In the genomic region with DNA sequence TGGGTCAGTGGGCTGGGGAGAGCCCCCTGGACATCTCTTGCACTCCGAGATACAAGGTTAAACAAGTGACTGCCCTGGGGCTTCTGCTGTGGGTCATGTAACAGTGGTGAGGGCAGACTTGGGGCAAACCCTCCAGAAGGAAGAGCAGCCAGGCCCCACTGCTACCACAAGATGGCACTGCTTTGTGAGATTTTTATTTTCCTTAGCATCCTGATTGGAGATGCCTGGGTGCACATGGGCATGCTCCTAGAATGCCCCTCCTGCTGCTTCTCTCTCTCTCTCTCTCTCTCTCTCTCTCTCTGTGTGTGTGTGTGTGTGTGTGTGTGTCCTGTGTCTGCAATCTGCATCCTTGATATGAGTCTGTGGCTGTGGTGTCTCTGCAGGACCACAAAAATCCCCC, we compare ENCODE assay signal across 9 mouse cellular contexts. TPM values are rescaled to one million over a fixed set of nuclear protein-coding genes. Genes with fewer than 3 reads are reported as not detected.
DNase-seq lines count a peak whose midpoint lies in the region; ATAC-seq and TF ChIP-seq lines count a peak whose summit lies in the region.
"Had no signal": no experiment of that assay in that cellular context is flagged by ENCODE, and none has a peak within 500 bp of the region (broad histone marks: within the 10 kb centered on the region; RNA-seq: fewer than 3 reads in every experiment).

No protein-coding gene starts in this region.

- DNase-seq in adrenal gland, postnatal 36 days: peak; percentile 21 to 22
- DNase-seq in adrenal gland, postnatal 25 days: no peak
- peak; percentile 49 for DNase-seq in embryo, embryonic 9.5 days (ENCODE audit: extremely low spot score)
- DNase-seq in induced T-regulatory cell, adult 2 months (ENCODE audit: low read depth): peak; percentile 15
- DNase-seq in T-cell, adult 2 months (ENCODE audit: low spot score): no peak
- DNase-seq in urinary bladder, postnatal 25 days (ENCODE audit: low spot score): no peak

- ATAC-seq in megakaryocyte-erythroid progenitor cell, adult 5-6 weeks (replicated peaks; ENCODE audit: low FRiP score, low TSS enrichment, poor library complexity, severe bottlenecking): peak; percentile 56; the same call in 1 of the 2 replicates

- H3ac ChIP-seq in C2C12 (ENCODE audit: control insufficient read depth, insufficient read length, low read depth): no peak overlapping the region

- H3K79me3 ChIP-seq in C2C12 (ENCODE audit: low read depth): no peaks in the 10 kb centered on the region

- no peaks in the 10 kb centered on the region for H3K79me2 ChIP-seq in C2C12 (ENCODE audit: control insufficient read depth, insufficient read depth)

- no peak overlapping the region for H3K4me3 ChIP-seq in C2C12 (ENCODE audit: insufficient read depth, poor library complexity, severe bottlenecking)
- H3K4me3 ChIP-seq: heart, embryonic 13.5 days had no signal

- TF ChIP-seq CTCF in C2C12 (IDR thresholded peaks at IDR 0.05; ENCODE audit: control insufficient read depth, insufficient read depth, insufficient read length): peak; percentile 72

- H3K27me3 ChIP-seq in C2C12 (ENCODE audit: control insufficient read depth, insufficient read depth, insufficient read length): peaks cover 37% of the 10 kb centered on the region

- no peaks in the 10 kb centered on the region for H3K36me3 ChIP-seq in C2C12 (ENCODE audit: control insufficient read depth, insufficient read depth)
- H3K36me3 ChIP-seq: heart, embryonic 13.5 days had no signal

TF ChIP-seq in C2C12, 6 proteins besides CTCF, POLR2A, EP300 and RAD21:
- TF ChIP-seq MAX (IDR thresholded peaks at IDR 0.05) (no peak), USF1 (IDR thresholded peaks at IDR 0.05; ENCODE audit: low read depth) (no peak), FOSL1 (IDR thresholded peaks at IDR 0.05; ENCODE audit: insufficient read depth, low read length, poor library complexity, severe bottlenecking) (no peak), CEBPB (IDR thresholded peaks at IDR 0.05; ENCODE audit: low read depth) (no peak), MYOD1 (IDR thresholded peaks at IDR 0.05; ENCODE audit: control insufficient read depth, insufficient read length, low read depth) (no peak), MYOG (IDR thresholded peaks at IDR 0.05; ENCODE audit: control insufficient read depth, extremely low read depth, insufficient read length) (no peak)

RNA-seq across cellular contexts. Expression of gene Fgf3, which starts 39.4 kb away (rescaled TPM):
- total RNA-seq in adrenal gland, postnatal 36 days (2021): under 1 TPM; 0.30 to 0.89 TPM
- 1.0 and 1.2 TPM in 2 replicates for total RNA-seq in adrenal gland, postnatal 25 days (2021)
- polyA plus RNA-seq in C2C12 (2012; fragmentation: generic; extraction: Trizol): not detected
- total RNA-seq in megakaryocyte-erythroid progenitor cell, adult 5-6 weeks (2014; fragmentation: Nextera tagmentation): 3.3 TPM in 1 of 2 replicates, not detected in the other
- 0.52 and 1.8 TPM in 2 replicates for total RNA-seq in megakaryocyte-erythroid progenitor cell, adult 5-6 weeks (2017)

RNA-seq across cellular contexts. Expression of gene Ano1, which starts 46.7 kb away (rescaled TPM):
- 10 to 100 TPM; 20.9 to 25.4 TPM for total RNA-seq in adrenal gland, postnatal 36 days (2021)
- total RNA-seq in adrenal gland, postnatal 25 days (2021): 18.6 and 25.4 TPM in 2 replicates
- polyA plus RNA-seq in C2C12 (2012; fragmentation: generic; extraction: Trizol): 2.7 TPM
- 1.4 TPM in 1 of 2 replicates, not detected in the other for total RNA-seq in megakaryocyte-erythroid progenitor cell, adult 5-6 weeks (2014; fragmentation: Nextera tagmentation)
- total RNA-seq in megakaryocyte-erythroid progenitor cell, adult 5-6 weeks (2017): not detected in 2 replicates

RNA-seq across cellular contexts. Expression of gene Fgf4, which starts 48.7 kb away (rescaled TPM):
- total RNA-seq in adrenal gland, postnatal 36 days (2021): not detected
- total RNA-seq in adrenal gland, postnatal 25 days (2021): not detected in 2 replicates
- not detected for polyA plus RNA-seq in C2C12 (2012; fragmentation: generic; extraction: Trizol)
- not detected in 2 replicates for total RNA-seq in megakaryocyte-erythroid progenitor cell, adult 5-6 weeks (2014; fragmentation: Nextera tagmentation)
- total RNA-seq in megakaryocyte-erythroid progenitor cell, adult 5-6 weeks (2017): not detected in 2 replicates
- polyA plus RNA-seq: heart, embryonic 13.5 days had no signal

Comparison
In these comparisons a context has a peak if more than half of its experiments do, and no peak if none do; other contexts are left out.
1. DNase-seq: peak in adrenal gland, postnatal 36 days (2 of 2), embryo, embryonic 9.5 days (single experiment) and induced T-regulatory cell, adult 2 months (single experiment); none in adrenal gland, postnatal 25 days (single experiment), T-cell, adult 2 months (single experiment) and urinary bladder, postnatal 25 days (single experiment).